Mouse (Mus musculus): ENCODE data around the gene 1190005I06Rik. TPM values are rescaled to one million over a fixed set of nuclear protein-coding genes. Genes with fewer than 3 reads are reported as not detected.

The 1190005I06Rik gene
- polyA plus RNA-seq, 1 experiment from 2014 or later, result 5.4 TPM

- Histone ChIP-seq H3K4me2 (ENCODE audit: low read depth, low read length) (no peak overlapping the region), H3K27ac (ENCODE audit: low read length) (no peak overlapping the region), H3K36me3 (ENCODE audit: control insufficient read depth, insufficient read depth, low read length) (no peaks in the 10 kb centered on the region), H3K4me1 (replicated peaks; ENCODE audit: control insufficient read depth, insufficient read depth, low read length) (peaks cover 12% of the 10 kb centered on the region), H3K27me3 (ENCODE audit: control insufficient read depth, insufficient read depth, low read depth, low read length) (no peaks in the 10 kb centered on the region), H3K4me3 (ENCODE audit: low read length) (no peak overlapping the region), H3K9me3 (ENCODE audit: control insufficient read depth, low read length) (0 out of 2 replicates have a peak, but pooled peaks cover 2% of the 10 kb centered on the region), H3K9ac (ENCODE audit: low read length) (no peak overlapping the region)
- 91% methylated on average over 5 of the region's 5 CpGs for WGBS
- ATAC-seq (ENCODE audit: low read depth), result no peak
Observed at GRCm38 (mm10) chr8:120594571-120594970, 52.9 kb downstream of the 1190005I06Rik start.

GRCm38 (mm10) chr8:120591587-120592292 is 55.7 kb downstream of the 1190005I06Rik start:
- Histone ChIP-seq H3K9me3 (ENCODE audit: control insufficient read depth, low read length) (0 out of 2 replicates have a peak, but pooled peaks cover 2% of the 10 kb centered on the region), H3K4me1 (replicated peaks; ENCODE audit: control insufficient read depth, insufficient read depth, low read length) (peaks cover 12% of the 10 kb centered on the region; the same call in 1 of the 2 replicates), H3K4me3 (ENCODE audit: low read length) (no peak overlapping the region), H3K4me2 (ENCODE audit: low read depth, low read length) (no peak overlapping the region), H3K27me3 (ENCODE audit: control insufficient read depth, insufficient read depth, low read depth, low read length) (no peaks in the 10 kb centered on the region), H3K36me3 (ENCODE audit: control insufficient read depth, insufficient read depth, low read length) (no peaks in the 10 kb centered on the region), H3K9ac (ENCODE audit: low read length) (no peak overlapping the region), H3K27ac (ENCODE audit: low read length) (no peak overlapping the region)
- WGBS, result 33% methylated on average over 10 of the region's 10 CpGs
- ATAC-seq (ENCODE audit: low read depth), result no peak

GRCm38 (mm10) chr8:120589921-120590320 is 57.5 kb downstream of the 1190005I06Rik start:
- Histone ChIP-seq H3K4me1 (replicated peaks; ENCODE audit: control insufficient read depth, insufficient read depth, low read length) (peaks cover 12% of the 10 kb centered on the region; the same call in 1 of the 2 replicates), H3K4me2 (ENCODE audit: low read depth, low read length) (peak overlapping the region; percentile 68), H3K9ac (ENCODE audit: low read length) (peak overlapping the region; percentile 60), H3K36me3 (ENCODE audit: control insufficient read depth, insufficient read depth, low read length) (0 out of 2 replicates have a peak, but pooled peaks cover 2% of the 10 kb centered on the region), H3K27me3 (ENCODE audit: control insufficient read depth, insufficient read depth, low read depth, low read length) (no peaks in the 10 kb centered on the region), H3K9me3 (ENCODE audit: control insufficient read depth, low read length) (0 out of 2 replicates have a peak, but pooled peaks cover 2% of the 10 kb centered on the region), H3K27ac (ENCODE audit: low read length) (peak overlapping the region; percentile 39), H3K4me3 (ENCODE audit: low read length) (peak overlapping the region; percentile 46)
- no peak for ATAC-seq (ENCODE audit: low read depth)
- 45% methylated on average over 2 of the region's 2 CpGs for WGBS

GRCm38 (mm10) chr8:120588908-120589771 is 58.3 kb downstream of the 1190005I06Rik start, which contains the start of gene Gins2:
Gene Gins2, minus strand, starts transcription at chr8:120589304.
- Histone ChIP-seq H3K9ac (ENCODE audit: low read length) (peak within 1 kb of the TSS; percentile 74), H3K4me1 (replicated peaks; ENCODE audit: control insufficient read depth, insufficient read depth, low read length) (peaks cover 12% of the 10 kb centered on the region; the same call in 1 of the 2 replicates), H3K27me3 (ENCODE audit: control insufficient read depth, insufficient read depth, low read depth, low read length) (no peaks in the 10 kb centered on the region), H3K36me3 (ENCODE audit: control insufficient read depth, insufficient read depth, low read length) (peaks cover 5% of the 10 kb centered on the region; the same call in 1 of the 2 replicates), H3K27ac (ENCODE audit: low read length) (peak within 1 kb of the TSS; percentile 39), H3K4me3 (ENCODE audit: low read length) (peak within 1 kb of the TSS; percentile 74), H3K4me2 (ENCODE audit: low read depth, low read length) (peak within 1 kb of the TSS; percentile 77), H3K9me3 (ENCODE audit: control insufficient read depth, low read length) (no peaks in the 10 kb centered on the region)
- peak; percentile 98 for ATAC-seq (ENCODE audit: low read depth)
- WGBS, result under 1% methylated on average over 67 of the region's 67 CpGs

GRCm38 (mm10) chr8:120585521-120585920 is 61.9 kb downstream of the 1190005I06Rik start:
- Histone ChIP-seq H3K4me3 (ENCODE audit: low read length) (no peak overlapping the region), H3K27ac (ENCODE audit: low read length) (no peak overlapping the region), H3K27me3 (ENCODE audit: control insufficient read depth, insufficient read depth, low read depth, low read length) (no peaks in the 10 kb centered on the region), H3K36me3 (ENCODE audit: control insufficient read depth, insufficient read depth, low read length) (peaks cover 20% of the 10 kb centered on the region), H3K9ac (ENCODE audit: low read length) (no peak overlapping the region), H3K9me3 (ENCODE audit: control insufficient read depth, low read length) (no peaks in the 10 kb centered on the region), H3K4me2 (ENCODE audit: low read depth, low read length) (no peak overlapping the region), H3K4me1 (replicated peaks; ENCODE audit: control insufficient read depth, insufficient read depth, low read length) (peaks cover 12% of the 10 kb centered on the region; the same call in 1 of the 2 replicates)
- no peak for ATAC-seq (ENCODE audit: low read depth)
- whole genome bisulfite sequencing, result 87% methylated on average over 10 of the region's 10 CpGs

GRCm38 (mm10) chr8:120581811-120582210 is 65.6 kb downstream of the 1190005I06Rik start:
- Histone ChIP-seq H3K27me3 (ENCODE audit: control insufficient read depth, insufficient read depth, low read depth, low read length) (no peaks in the 10 kb centered on the region), H3K9ac (ENCODE audit: low read length) (no peak overlapping the region), H3K36me3 (ENCODE audit: control insufficient read depth, insufficient read depth, low read length) (peaks cover 48% of the 10 kb centered on the region), H3K9me3 (ENCODE audit: control insufficient read depth, low read length) (no peaks in the 10 kb centered on the region), H3K4me1 (replicated peaks; ENCODE audit: control insufficient read depth, insufficient read depth, low read length) (no peaks in the 10 kb centered on the region), H3K4me2 (ENCODE audit: low read depth, low read length) (no peak overlapping the region), H3K27ac (ENCODE audit: low read length) (no peak overlapping the region), H3K4me3 (ENCODE audit: low read length) (no peak overlapping the region)
- ATAC-seq (ENCODE audit: low read depth), result no peak
- 89% methylated on average over 8 of the region's 8 CpGs for WGBS

- no peak overlapping the region for H3K4me2 ChIP-seq (ENCODE audit: low read depth, low read length)
- no peak overlapping the region for H3K27ac ChIP-seq (ENCODE audit: low read length)
- no peaks in the 10 kb centered on the region for H3K4me1 ChIP-seq (replicated peaks; ENCODE audit: control insufficient read depth, insufficient read depth, low read length)
- H3K9ac ChIP-seq (ENCODE audit: low read length), result no peak overlapping the region
- ATAC-seq (ENCODE audit: low read depth), result no peak
- no peaks in the 10 kb centered on the region for H3K27me3 ChIP-seq (ENCODE audit: control insufficient read depth, insufficient read depth, low read depth, low read length)
- H3K4me3 ChIP-seq (ENCODE audit: low read length), result no peak overlapping the region
- WGBS, result 83% methylated on average over 12 of the region's 12 CpGs
- no peaks in the 10 kb centered on the region for H3K9me3 ChIP-seq (ENCODE audit: control insufficient read depth, low read length)
- H3K36me3 ChIP-seq (ENCODE audit: control insufficient read depth, insufficient read depth, low read length), result peaks cover 53% of the 10 kb centered on the region
Observed at GRCm38 (mm10) chr8:120581329-120581728, 66.1 kb downstream of the 1190005I06Rik start.

GRCm38 (mm10) chr8:120580336-120581000 is 67.0 kb downstream of the 1190005I06Rik start:
- no peaks in the 10 kb centered on the region for H3K9me3 ChIP-seq (ENCODE audit: control insufficient read depth, low read length)
- no peaks in the 10 kb centered on the region for H3K27me3 ChIP-seq (ENCODE audit: control insufficient read depth, insufficient read depth, low read depth, low read length)
- no peak overlapping the region for H3K27ac ChIP-seq (ENCODE audit: low read length)
- H3K4me3 ChIP-seq (ENCODE audit: low read length), result no peak overlapping the region
- no peak overlapping the region for H3K4me2 ChIP-seq (ENCODE audit: low read depth, low read length)
- no peak overlapping the region for H3K9ac ChIP-seq (ENCODE audit: low read length)
- WGBS, result 84% methylated on average over 8 of the region's 8 CpGs
- ATAC-seq (ENCODE audit: low read depth), result no peak
- H3K4me1 ChIP-seq (replicated peaks; ENCODE audit: control insufficient read depth, insufficient read depth, low read length), result 0 out of 2 replicates have a peak, but pooled peaks cover 6% of the 10 kb centered on the region
- H3K36me3 ChIP-seq (ENCODE audit: control insufficient read depth, insufficient read depth, low read length), result peaks cover 61% of the 10 kb centered on the region
